Mouse (Mus musculus): ENCODE measurements around the gene Tnpo3.

Gene Tnpo3

DNA sequence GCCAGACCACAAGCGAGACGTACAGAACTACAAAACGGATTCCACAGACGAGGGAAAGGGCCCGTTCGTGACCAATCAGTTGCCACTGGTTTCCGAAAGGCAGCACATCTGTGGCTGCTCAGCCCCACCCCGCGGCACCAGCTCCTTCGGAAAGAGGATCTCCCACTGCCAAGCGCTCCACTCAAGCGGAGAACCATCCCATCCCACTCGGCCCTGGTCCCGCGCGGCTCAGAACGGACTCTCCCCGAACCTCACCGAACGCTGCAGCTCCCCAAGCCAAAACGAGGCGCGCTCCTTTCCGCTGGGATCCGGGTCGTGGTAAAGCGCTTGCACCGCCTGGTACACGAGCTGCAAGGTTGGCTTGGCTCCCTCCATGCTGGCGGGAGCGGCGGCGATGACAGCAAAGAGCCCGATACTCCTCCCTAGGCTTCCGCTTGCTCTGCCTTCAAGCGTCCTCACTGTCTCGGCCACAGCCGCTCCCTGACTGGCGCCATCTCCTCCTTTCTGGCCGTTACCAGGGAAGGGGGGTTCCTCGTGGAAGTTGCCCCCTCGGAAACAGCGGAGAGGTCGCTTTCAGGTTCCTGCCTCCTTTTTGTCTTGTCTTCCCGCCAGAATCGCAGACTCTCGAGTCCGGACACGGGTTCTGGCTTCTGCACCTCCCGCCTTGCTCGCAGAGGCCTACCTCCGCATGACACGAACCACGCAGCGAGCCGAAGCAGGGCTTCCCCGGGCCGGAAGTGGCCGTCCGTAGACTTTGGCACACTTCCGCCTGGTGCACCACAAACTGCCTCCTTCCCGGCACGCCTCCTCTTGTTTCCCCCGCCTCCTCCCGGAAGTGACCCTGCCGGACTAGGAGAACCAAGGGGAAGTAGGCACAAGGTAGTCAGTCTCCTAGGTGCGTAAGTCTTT lies at the start of gene Tnpo3:
TSS of gene Tnpo3 (minus strand) at position 777 of the 909 bp plus-strand sequence.
- peak; percentile 99 for DNase-seq (ENCODE audit: low read depth, low spot score)

DNA sequence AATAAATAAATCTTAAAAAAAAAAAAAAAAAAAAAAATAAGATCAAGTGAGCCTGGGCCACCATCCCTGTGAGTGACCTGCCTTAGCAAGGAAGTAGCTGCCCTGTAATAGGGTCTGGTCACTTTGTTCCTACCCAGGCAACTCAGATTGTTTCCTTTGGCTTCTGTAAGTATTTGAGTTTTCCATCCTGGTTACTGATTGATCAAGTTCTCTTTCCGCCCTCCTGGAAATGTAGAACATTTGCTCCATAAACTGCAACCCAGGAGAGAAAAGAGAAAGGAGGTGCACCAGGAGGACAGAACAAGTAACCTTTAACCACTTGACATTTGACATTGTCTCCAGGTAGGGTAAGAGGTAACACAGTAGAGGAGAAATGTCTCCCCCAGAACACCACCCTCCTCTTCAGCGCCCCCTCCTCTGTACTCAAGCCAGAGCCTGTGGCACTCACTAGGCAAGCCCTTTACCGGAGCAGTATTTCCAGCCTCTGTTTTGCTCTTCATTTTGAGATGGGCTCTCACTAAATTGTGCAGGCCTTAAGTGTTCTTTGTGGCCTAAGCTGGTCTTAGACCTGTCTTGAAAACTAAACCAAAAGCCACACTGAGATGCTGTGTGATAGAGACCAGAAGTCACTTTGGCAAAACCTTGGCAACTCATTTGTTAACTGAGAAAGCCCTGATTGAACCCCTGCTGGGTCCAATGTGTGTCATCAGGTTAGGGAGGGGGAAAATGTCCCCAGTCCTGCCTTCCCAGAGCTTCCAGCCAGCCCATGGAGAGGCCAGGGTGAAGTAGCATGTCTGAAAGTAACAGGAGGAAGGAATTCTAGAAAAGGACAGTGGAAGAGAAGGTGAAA lies 49.2 kb upstream of the Tnpo3 start:
- DNase-seq (ENCODE audit: low read depth, low spot score), result no peak

DNA sequence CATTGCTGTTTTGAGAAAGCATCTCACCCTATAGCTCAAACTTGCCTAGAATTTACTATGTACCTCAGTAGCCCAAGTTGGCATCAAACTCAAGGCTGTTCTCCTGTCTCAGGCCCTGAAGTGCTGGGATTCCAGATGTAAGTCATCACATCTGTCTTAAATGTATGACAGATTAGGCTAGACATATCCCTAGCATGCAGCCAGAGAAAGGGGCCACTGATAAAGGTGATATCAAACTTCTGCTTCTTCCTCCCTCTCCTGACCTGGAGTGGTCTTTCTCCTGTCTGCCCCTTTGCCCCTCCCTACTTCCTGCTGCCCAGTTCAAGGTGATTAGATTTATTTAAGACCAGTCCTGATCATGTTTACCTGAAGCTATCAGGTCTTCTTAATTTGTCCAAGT lies 43.6 kb upstream of the Tnpo3 start:
- DNase-seq (ENCODE audit: low read depth, low spot score), result no peak

DNA sequence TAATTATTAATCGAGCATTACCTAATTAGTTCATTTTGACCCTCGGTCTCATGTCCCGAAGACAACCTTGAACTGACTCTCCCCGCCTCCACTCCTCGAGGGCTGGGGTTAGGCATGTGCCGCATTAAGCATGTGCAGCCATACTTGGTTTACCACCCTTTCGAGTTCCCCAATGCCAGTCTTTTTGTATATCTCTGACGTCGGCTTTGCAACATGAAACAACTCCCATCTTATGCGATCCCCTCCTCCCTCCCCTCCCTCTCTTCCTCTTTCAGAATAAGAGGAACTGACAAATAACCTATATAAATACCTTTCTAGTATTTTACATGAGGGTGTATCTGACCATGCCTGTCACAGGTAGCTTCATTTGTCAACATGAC lies 40.5 kb upstream of the Tnpo3 start:
- no peak for DNase-seq (ENCODE audit: low read depth, low spot score)

DNA sequence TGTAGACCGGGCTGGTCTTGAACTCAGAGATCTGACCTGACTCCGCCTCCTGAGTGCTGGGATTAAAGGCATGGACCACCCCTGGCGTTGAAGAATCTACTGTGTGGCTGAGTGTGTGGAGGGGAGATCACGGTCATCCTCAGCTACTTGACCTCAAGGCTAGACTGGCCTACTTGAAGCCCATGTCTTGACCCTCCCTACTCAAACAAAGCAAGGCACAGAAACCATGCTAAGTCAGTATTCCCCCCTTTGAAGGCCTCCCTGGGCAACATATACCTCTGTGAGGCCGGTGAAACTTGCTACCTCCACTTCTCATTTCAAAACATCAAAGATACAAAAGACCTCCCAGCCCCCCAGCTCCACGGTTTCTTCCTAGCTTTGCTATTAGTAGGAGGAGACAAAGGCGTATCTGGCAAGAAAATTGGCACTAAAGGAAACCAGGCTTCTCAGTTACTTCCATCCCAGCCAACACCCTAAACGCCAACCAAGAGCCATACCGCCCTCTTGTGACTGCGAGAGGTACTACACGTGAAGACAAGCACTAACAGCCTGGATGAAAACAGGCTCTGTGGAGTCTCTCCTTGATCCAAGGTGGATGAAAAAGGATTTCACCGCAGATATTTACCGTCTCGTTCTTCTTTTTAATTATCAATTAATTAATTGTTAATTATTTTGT lies 39.9 kb upstream of the Tnpo3 start:
- peak; percentile 98 for DNase-seq (ENCODE audit: low read depth, low spot score)

DNA sequence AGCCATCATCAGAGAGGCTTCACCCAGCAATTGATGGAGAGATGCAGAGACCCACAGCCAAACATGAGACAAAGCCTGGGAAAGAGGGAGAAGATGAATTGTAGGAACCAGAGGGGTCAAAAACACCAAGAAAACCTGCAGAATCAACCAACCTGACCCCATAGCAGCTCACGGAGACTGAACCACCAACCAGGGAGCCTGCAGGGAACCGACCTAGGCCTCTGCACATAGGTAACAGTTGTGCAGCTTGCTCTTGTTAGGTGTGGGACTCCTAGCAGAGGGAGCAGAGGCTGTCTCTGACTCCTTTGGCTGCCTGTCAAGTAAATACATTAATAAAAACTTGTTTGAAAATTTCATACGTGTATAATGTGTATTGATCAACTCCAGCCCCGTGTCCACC lies 32.1 kb upstream of the Tnpo3 start:
- no peak for DNase-seq (ENCODE audit: low read depth, low spot score)

DNA sequence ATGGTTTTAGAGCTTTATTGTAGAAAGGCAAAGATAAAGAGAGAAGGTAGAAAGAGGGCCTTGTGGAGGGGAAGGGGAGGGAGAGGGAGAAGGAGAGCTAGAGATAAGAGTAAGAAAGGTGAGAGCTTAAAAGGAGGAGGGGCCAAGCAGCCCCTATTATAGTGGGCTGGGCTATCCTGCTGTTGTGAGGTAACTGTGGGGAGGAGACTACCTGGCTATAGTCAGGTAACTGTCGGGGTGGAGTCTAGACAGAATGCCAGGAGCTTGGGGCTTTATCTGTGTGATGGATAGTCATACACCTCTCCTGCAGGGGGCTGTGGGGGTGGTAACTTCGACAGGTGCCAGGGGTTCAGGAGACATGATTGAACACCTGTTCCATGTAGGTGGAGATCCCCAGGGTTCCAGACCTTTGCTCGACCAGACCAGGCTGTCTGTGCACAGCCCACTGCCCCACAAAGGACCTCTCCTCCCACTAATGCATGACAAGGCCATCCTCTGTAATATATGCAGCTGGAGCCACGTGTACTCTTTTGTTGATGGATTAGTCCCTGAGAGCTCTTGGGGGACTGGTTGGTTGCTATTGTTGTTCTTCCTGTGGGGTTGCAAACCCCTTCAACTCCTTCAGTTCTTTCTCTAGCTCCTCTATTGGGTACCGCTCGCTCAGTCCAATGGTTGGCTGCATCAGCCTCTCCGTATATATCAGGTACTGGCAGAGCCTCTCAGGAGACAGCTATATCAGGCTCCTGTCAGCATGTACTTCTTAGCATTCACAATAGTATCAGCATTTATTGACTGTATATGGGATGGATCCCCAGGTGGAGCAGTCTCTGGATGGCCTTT lies 30.1 kb upstream of the Tnpo3 start:
- no peak for DNase-seq (ENCODE audit: low read depth, low spot score)

DNA sequence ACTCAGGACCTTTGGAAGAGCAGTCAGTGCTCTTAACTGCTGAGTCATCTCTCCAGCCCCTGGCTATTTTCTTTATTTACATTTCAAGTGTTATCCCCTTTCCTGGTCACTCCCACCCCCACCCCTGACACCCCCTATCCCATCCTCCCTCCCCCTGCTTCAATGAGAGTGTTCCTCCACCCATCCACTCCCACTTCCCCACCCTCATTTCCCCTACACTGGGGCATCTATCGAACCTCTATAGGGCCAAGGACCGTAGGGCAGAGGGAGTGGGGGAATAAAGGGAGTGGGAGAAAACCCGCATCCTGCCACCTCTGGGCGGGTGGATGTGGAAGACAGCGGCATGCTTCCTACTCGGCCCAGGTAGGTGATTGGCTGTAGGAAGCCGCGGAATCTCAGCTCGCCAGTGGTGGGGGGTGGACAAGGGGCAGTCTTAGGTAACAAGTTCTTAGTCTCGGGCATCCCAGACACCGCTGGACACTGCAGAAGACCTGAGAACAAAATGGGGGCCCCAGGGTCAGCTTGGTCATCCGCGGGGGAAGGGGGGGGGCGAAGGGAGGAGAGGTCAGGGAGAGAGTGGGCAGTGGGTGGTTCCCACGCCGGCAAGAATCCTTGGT lies 29.3 kb upstream of the Tnpo3 start:
- DNase-seq (ENCODE audit: low read depth, low spot score), result no peak

DNA sequence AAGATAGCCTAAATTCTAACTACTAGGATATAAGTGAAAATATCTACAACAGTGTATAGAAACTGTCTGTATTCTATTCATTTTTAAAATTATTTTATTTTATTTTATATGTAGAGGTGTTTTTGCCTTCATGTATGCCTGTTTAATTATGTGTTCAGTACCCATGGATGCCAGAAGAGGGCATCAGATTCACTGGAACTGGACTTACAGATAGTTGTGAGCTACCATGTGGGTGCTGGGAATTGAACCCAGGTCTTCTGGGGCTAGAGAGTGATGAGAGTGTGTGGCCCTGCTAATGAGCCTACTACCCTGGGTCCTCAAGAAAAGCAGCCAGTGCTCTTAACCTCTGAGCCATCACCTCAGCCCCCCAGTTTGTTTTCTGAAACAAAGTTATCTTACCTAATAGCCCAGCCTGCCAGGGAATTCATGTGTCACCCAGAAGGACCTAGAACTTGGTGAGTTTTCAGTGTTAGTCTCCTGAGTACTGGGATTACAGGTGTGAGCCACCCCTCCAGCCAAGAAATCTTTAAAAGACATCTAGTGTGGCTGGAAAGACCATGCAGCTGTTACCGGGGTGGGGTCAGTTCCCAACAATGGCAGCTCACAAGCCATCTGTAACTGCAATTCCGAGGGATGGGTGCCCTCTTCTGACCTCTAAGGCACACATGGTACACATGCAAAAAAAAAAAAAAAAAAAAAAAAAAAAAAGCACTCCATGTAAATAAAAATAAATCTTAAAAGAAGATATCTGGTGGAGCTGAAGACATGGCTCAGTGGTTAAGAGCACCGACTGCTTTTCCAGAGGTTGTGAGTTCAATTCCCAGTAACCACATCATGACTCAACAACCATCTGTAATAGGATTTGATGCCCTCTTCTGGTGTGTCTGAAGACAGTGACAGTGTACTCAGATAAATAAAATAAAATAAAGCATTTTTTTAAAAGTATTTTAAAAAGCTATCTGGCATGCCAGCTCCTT lies 28.0 kb upstream of the Tnpo3 start:
- no peak for DNase-seq (ENCODE audit: low read depth, low spot score)

DNA sequence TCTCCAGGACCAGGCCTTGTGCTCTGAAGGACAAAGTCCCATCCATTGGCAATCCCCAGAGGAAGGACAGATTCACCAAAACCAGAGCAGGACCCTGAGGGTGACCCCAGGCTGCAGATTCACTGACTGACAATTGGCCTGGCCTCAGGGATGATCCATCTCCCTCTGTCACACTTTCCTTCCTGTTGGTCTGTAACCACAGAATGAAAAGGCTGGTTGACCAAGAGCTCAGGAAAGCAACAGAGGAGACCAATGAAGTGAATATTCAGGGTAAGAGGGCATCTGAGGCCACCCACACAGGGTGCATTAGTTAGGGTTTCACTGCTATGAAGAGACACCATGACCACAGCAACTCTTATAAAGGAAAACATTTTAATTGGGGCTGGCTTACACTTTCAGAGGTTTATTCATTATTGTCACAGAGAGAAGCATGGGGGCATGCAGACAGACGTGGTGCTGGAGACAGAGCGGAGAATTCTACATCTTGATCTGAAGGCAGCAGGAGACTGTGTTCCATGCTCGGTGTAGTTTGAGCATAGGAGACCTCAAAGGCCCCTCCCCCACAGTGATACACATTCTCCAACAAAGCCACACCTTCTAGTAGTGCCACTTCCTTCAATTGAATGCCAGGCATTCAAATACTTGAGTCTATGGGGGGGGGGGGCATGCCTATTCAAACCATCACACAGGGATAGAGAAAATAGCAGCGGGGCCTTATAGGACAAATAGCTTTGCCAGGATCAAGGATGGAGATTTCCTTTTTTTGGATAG lies 26.8 kb upstream of the Tnpo3 start:
- no peak for DNase-seq (ENCODE audit: low read depth, low spot score)

DNA sequence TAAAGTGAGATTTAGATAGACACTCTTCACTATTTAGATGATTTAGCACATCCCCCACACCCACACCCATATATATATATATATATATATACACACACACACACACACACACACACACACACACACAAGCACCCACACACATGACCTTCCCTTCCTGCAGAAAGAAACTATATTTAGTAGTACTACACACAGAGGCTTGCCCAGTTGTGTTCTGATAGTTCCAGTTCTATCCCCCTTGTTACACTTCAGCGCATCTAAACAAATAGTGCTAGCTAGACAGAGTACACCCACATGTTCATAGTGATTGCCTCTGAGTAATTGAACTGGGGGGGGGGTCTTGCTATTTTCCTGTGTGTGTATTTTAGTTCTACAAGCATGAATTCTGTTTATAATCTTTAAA lies 24.9 kb upstream of the Tnpo3 start:
- no peak for DNase-seq (ENCODE audit: low read depth, low spot score)

DNA sequence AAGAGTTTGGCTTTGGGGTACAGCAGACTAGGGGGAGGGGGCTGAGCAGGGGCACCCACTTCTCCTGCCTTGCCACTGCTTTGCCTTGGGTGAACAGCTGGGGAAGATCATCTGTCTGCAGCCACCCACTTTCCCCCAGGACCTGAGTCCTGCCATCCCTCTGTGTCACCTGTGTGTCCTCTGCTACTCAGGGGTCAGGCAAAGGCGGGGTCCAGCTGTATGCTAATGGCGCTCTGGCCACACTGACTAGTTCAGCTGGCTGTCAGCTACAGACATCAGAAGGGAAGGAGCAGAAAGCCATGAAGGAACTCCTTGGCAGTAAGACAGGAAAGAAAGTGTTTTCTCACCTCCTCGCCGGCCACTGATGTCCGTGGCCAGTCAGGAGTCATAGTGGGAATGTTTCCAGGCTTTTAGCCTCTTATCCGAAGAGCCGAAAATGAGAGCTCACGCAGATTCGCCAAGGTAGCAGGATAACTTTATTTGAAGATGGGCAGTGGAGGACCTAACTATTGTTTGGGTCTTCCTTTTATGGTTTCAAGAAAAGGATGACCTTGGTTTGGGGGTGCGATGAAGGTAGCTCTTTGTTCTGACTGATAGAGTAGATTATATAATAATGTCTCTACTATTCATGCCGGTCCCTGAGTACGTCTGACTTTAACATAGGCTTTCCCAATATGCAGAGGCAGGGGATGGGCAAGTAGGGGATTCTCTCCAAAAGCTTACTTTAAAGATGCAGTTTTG lies 23.0 kb upstream of the Tnpo3 start:
- DNase-seq (ENCODE audit: low read depth, low spot score), result no peak

DNA sequence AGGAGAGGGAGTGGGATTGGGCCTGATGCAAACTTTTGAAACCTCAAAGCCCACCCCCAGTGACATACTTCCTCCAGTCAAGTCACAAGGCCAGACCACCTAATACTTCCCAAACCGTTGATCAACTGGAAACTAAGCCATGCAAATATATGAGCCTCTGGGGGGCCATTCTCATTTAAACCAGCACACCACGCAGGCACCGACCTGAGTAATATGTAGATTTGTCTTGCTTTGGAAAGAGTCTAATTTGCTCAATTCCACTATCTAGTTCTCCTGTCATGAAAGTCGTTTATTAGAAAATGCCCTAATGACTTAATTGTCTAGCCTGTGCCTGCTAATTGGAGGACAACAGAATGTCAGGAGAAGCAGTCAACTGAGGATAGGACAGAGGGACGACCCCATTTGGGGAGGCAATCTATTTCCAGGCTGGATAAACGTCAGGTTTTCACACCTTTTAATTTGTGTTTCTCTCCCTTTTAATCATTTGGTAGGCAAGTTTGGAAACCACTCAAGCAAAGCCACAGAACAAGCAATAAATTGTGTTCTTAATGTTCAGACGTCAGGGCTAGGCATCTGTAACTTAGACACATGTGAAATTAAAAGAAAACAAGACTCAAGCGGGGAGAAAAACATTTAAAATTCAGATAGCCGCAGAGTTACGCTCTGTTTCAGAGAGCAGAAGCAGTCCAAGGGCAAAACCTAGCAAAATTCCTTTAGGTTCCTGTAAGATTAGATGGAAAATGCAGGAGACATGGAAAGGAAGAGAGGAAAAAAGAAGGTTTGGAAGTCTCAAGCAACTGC lies 22.3 kb upstream of the Tnpo3 start:
- no peak for DNase-seq (ENCODE audit: low read depth, low spot score)

DNA sequence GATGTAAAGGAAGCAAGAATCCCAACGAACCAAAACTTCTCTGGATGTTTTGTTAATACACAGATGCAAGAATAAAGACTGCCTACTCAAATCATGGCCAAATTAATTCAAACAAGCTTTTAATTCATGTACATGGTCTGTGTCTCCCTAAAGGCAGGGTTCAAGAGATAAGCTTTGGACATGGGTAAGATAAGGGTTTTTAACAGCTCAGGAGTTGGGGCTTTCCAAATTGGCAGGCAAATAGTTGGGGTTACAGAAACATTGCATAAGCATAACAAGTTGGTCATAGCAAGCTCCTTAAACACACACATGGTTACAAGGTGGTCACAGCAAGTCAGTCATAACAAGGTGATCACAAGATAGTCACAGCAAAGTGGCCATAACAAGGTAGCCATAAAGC lies 20.5 kb upstream of the Tnpo3 start:
- no peak for DNase-seq (ENCODE audit: low read depth, low spot score)

DNA sequence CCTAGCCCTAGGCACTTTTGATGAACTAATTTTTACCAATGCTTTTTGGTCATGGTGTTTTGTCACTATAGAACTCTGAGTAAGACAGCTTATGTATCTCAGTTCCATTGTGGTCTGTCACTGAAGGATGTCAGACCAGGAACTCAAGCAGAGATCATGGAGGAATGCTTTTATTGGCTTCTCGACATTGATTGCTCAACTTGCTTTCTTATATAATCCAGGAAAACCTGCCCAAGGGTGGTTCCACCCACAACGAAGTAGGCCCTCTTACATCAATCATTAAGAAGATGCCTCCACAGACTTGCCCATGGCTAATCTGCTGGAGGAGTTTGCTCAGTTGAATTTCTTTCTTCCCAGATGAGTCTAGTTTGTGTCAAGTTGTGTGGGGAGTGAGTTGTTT lies 18.1 kb upstream of the Tnpo3 start:
- DNase-seq (ENCODE audit: low read depth, low spot score), result no peak

DNA sequence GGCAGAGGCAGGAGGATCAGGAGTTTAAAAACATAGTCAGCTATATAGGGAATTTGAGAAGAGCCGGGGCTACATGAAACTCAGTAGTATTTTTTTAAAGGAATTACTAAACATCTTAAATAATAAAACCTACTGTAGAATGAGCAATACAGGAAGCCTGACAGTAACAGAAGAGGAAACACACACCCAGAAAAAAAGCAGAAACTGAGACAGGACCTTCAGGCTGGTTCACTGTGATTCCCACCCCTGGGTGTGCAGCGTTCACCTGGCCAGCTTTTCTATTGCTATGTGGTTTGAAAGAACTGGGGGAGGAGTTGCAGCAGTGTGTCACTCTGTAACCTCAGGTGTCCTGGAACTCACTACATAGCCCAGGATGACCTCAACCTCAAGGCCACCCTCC lies 14.2 kb upstream of the Tnpo3 start:
- DNase-seq (ENCODE audit: low read depth, low spot score), result no peak

DNA sequence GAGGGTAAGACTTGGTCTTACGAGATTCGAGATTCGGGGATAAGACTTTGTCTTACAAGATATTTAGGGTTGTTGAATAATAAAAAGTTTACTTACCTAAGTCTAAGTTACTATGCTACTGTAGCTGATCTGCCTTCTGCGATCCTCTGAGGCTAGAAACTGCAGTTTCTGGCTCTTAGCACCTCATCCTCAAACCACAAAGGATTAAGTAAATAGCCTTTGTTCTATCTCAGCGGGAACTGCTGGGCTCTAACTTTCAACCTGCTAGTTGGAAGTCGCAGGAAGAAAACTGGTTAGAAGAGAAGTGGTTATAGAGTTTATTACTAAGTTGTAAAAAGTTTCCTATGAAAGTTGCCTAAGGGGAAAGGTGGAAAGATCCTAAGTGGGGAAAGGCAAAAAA lies 12.6 kb upstream of the Tnpo3 start:
- DNase-seq (ENCODE audit: low read depth, low spot score), result no peak
